24 mouse cellular contexts compared by ENCODE assay signal in the genomic region with DNA sequence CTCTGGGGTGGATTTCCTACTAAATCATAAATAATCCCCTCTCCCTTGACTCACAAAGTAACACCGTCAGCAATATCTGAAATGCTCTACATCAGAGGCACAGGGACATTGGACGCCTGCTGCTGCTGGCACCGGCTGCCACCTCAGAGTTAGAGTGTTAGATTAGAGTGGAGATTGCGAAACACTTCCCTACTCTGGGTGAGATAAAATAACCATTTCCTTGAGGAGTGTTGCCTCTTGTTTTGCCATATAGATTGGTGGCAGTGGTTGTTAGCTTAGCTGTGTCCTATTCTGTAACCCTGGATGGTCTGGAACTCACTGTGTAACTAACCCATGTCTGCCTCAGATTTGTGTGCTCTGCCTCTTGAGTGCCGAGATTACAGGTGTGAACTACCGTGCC. TPM values are rescaled to one million over a fixed set of nuclear protein-coding genes. Genes with fewer than 3 reads are reported as not detected.
DNase-seq lines count a peak whose midpoint lies in the region; ATAC-seq and TF ChIP-seq lines count a peak whose summit lies in the region.
"Had no signal": no experiment of that assay in that cellular context is flagged by ENCODE, and none has a peak within 500 bp of the region (broad histone marks: within the 10 kb centered on the region; RNA-seq: fewer than 3 reads in every experiment).

No protein-coding gene starts in this region.

- peaks cover 13% of the 10 kb centered on the region; the same call in 1 of the 2 replicates for H3K4me1 ChIP-seq in lung, embryonic 14.5 days (ENCODE audit: insufficient read depth)
- H3K4me1 ChIP-seq in lung, postnatal 0 days (ENCODE audit: insufficient read depth, low read depth, low read length), result peaks cover 15% of the 10 kb centered on the region
- peaks cover 18% of the 10 kb centered on the region; the same call in 1 of the 2 replicates for H3K4me1 ChIP-seq in stomach, embryonic 16.5 days (ENCODE audit: control insufficient read depth, insufficient read depth, low read length)
- no peaks in the 10 kb centered on the region for H3K4me1 ChIP-seq in forebrain, embryonic 11.5 days (replicated peaks; ENCODE audit: control insufficient read depth, insufficient read depth, low read length)

- no peaks in the 10 kb centered on the region for H3K9me3 ChIP-seq in lung, embryonic 14.5 days (ENCODE audit: low read depth, low read length)
- no peaks in the 10 kb centered on the region for H3K9me3 ChIP-seq in lung, postnatal 0 days (ENCODE audit: low read length)
- no peaks in the 10 kb centered on the region for H3K9me3 ChIP-seq in stomach, embryonic 16.5 days (replicated peaks; ENCODE audit: control insufficient read depth, low read length)
- H3K9me3 ChIP-seq in forebrain, embryonic 11.5 days (ENCODE audit: control insufficient read depth, low read length), result no peaks in the 10 kb centered on the region

- H3K4me2 ChIP-seq in lung, embryonic 14.5 days, result no peak overlapping the region
- no peak overlapping the region for H3K4me2 ChIP-seq in lung, postnatal 0 days (replicated peaks; ENCODE audit: low read depth, low read length)
- no peak overlapping the region for H3K4me2 ChIP-seq in stomach, embryonic 16.5 days (ENCODE audit: low read depth, low read length)
- no peak overlapping the region for H3K4me2 ChIP-seq in forebrain, embryonic 11.5 days (ENCODE audit: low read depth, low read length, severe bottlenecking)

- H3K27ac ChIP-seq in lung, embryonic 14.5 days (ENCODE audit: low read depth), result no peak overlapping the region
- peak overlapping the region; percentile 14; the same call in 1 of the 2 replicates for H3K27ac ChIP-seq in lung, postnatal 0 days (ENCODE audit: low read length)
- no peak overlapping the region for H3K27ac ChIP-seq in stomach, embryonic 16.5 days (ENCODE audit: low read length)
- H3K27ac ChIP-seq in forebrain, embryonic 11.5 days (ENCODE audit: low read depth, low read length), result no peak overlapping the region
- H3K27ac ChIP-seq: gastrocnemius, adult 2 months had no signal

- no peak overlapping the region for H3K9ac ChIP-seq in lung, embryonic 14.5 days
- H3K9ac ChIP-seq in lung, postnatal 0 days (replicated peaks; ENCODE audit: low read depth), result no peak overlapping the region
- H3K9ac ChIP-seq in stomach, embryonic 16.5 days (ENCODE audit: low read length), result no peak overlapping the region
- no peak overlapping the region for H3K9ac ChIP-seq in forebrain, embryonic 11.5 days (ENCODE audit: low read length)
- H3K9ac ChIP-seq: liver, postnatal 0 days had no signal

- H3K27me3 ChIP-seq in lung, embryonic 14.5 days (ENCODE audit: insufficient read depth, low read length), result no peaks in the 10 kb centered on the region
- H3K27me3 ChIP-seq in lung, postnatal 0 days (replicated peaks; ENCODE audit: insufficient read depth, low read length), result no peaks in the 10 kb centered on the region
- no peaks in the 10 kb centered on the region for H3K27me3 ChIP-seq in stomach, embryonic 16.5 days (ENCODE audit: control insufficient read depth, insufficient read depth, low read length)
- no peaks in the 10 kb centered on the region for H3K27me3 ChIP-seq in forebrain, embryonic 11.5 days (ENCODE audit: control insufficient read depth, insufficient read depth, low read length)
- H3K27me3 ChIP-seq: Patski had no signal

- no peak overlapping the region for H3K4me3 ChIP-seq in lung, embryonic 14.5 days (ENCODE audit: low read depth, low read length)
- no peak overlapping the region for H3K4me3 ChIP-seq in lung, postnatal 0 days (ENCODE audit: low read depth, low read length)
- H3K4me3 ChIP-seq in stomach, embryonic 16.5 days (replicated peaks; ENCODE audit: low read length), result no peak overlapping the region
- no peak overlapping the region for H3K4me3 ChIP-seq in forebrain, embryonic 11.5 days (ENCODE audit: low read depth, low read length)
- H3K4me3 ChIP-seq: gastrocnemius, adult 2 months had no signal

- peak; percentile 53 for DNase-seq in lung, embryonic 14.5 days
- no peak for DNase-seq in lung, postnatal 10 days
- DNase-seq in lung, postnatal 0 days (ENCODE audit: low spot score), result peak; percentile 86
- DNase-seq in forebrain, embryonic 11.5 days (ENCODE audit: low spot score), result no peak
- no peak for DNase-seq in thymus, postnatal 0 days (ENCODE audit: low spot score)
- no peak for DNase-seq in natural killer cell, adult 2 months (ENCODE audit: low spot score in 2 of 2)
- DNase-seq: adrenal gland, postnatal 14 days; cerebellum, adult 11 months; cerebellum, postnatal 10 days; embryo, embryonic 11 days; gastrocnemius, adult 2 months; heart, adult 18-20 months; heart, postnatal 10 days; kidney, adult 2 months; kidney, postnatal 10 days; liver, postnatal 0 days; retina, postnatal 1 day; right cerebral cortex, postnatal 4 days; thymus, postnatal 36 days had no signal

- TF ChIP-seq CTCF in lung, embryonic 14.5 days (IDR thresholded peaks at IDR 0.05; ENCODE audit: low read depth), result no peak
- TF ChIP-seq CTCF in lung, postnatal 0 days (IDR thresholded peaks at IDR 0.05), result no peak

- TF ChIP-seq EP300 in lung, postnatal 0 days (IDR thresholded peaks at IDR 0.05), result peak; percentile 39

- WGBS in lung, embryonic 14.5 days, result 40% methylated on average over 6 of the region's 6 CpGs
- WGBS in lung, postnatal 0 days, result 30% methylated on average over 6 of the region's 6 CpGs
- 61% methylated on average over 6 of the region's 6 CpGs for WGBS in stomach, embryonic 16.5 days
- 93% methylated on average over 6 of the region's 6 CpGs for WGBS in forebrain, embryonic 11.5 days

- no peak; the same call in 1 of the 2 replicates for ATAC-seq in lung, embryonic 14.5 days (ENCODE audit: insufficient read depth)
- peak; percentile 16 to 24; a peak in 1 of 4 replicates for ATAC-seq in hematopoietic stem cell, adult 5-6 weeks (replicated peaks in 1 of 2; ENCODE audit: insufficient read depth in 1 of 2, low FRiP score in 2 of 2, low TSS enrichment in 1 of 2, low read depth in 1 of 2, poor library complexity in 2 of 2, severe bottlenecking in 2 of 2)
- ATAC-seq in lung, postnatal 0 days, result peak; percentile 77
- peak; percentile 30; the same call in 1 of the 2 replicates for ATAC-seq in stomach, embryonic 16.5 days (ENCODE audit: insufficient read depth, low FRiP score)
- ATAC-seq in forebrain, embryonic 11.5 days (replicated peaks; ENCODE audit: low FRiP score), result no peak
- ATAC-seq: hindbrain, embryonic 16.5 days; liver, postnatal 0 days; midbrain, embryonic 16.5 days; Patski had no signal

- 0 out of 2 replicates have a peak, but pooled peaks cover 13% of the 10 kb centered on the region for H3K36me3 ChIP-seq in lung, embryonic 14.5 days (ENCODE audit: insufficient read depth)
- 0 out of 2 replicates have a peak, but pooled peaks cover under 1% of the 10 kb centered on the region for H3K36me3 ChIP-seq in lung, postnatal 0 days (ENCODE audit: insufficient read depth, low read length)
- no peaks in the 10 kb centered on the region for H3K36me3 ChIP-seq in stomach, embryonic 16.5 days (ENCODE audit: control insufficient read depth, insufficient read depth, low read length)
- H3K36me3 ChIP-seq in forebrain, embryonic 11.5 days (ENCODE audit: control insufficient read depth, insufficient read depth, low read length), result peaks cover 17% of the 10 kb centered on the region; the same call in 1 of the 2 replicates

RNA-seq across cellular contexts. Expression of a gene that starts 22.7 kb away (rescaled TPM):
- polyA plus RNA-seq in lung, embryonic 14.5 days (2014; fragmentation: Nextera tagmentation; extraction: Ambion mirVana), result 0.12 TPM in 1 of 2 replicates, not detected in the other
- total RNA-seq in hematopoietic stem cell, adult 5-6 weeks (2017), result not detected in 2 replicates
- 0.45 and 0.77 TPM in 2 replicates for polyA plus RNA-seq in lung, postnatal 0 days (2015; fragmentation: Nextera tagmentation; extraction: Ambion mirVana)
- 3.6 and 4.0 TPM in 2 replicates for polyA plus RNA-seq in stomach, embryonic 16.5 days (2015; fragmentation: Nextera tagmentation; extraction: Ambion mirVana)
- 0.19 TPM in 1 of 2 replicates, not detected in the other for polyA plus RNA-seq in forebrain, embryonic 11.5 days (2014; fragmentation: Nextera tagmentation; extraction: Ambion mirVana)
- 3.0 and 4.0 TPM in 2 replicates for polyA plus RNA-seq in thymus, postnatal 0 days (2015; fragmentation: Nextera tagmentation; extraction: Ambion mirVana)
- polyA plus RNA-seq: midbrain, embryonic 16.5 days; Patski had no signal

RNA-seq across cellular contexts. Expression of a gene that starts 39.2 kb away (rescaled TPM):
- 26.3 and 26.5 TPM in 2 replicates for polyA plus RNA-seq in lung, embryonic 14.5 days (2014; fragmentation: Nextera tagmentation; extraction: Ambion mirVana)
- 12.8 and 25.6 TPM in 2 replicates for total RNA-seq in hematopoietic stem cell, adult 5-6 weeks (2017)
- 7.7 and 9.9 TPM in 2 replicates for polyA plus RNA-seq in lung, postnatal 0 days (2015; fragmentation: Nextera tagmentation; extraction: Ambion mirVana)
- 17.7 and 18.8 TPM in 2 replicates for polyA plus RNA-seq in stomach, embryonic 16.5 days (2015; fragmentation: Nextera tagmentation; extraction: Ambion mirVana)
- 26.3 and 27.3 TPM in 2 replicates for polyA plus RNA-seq in forebrain, embryonic 11.5 days (2014; fragmentation: Nextera tagmentation; extraction: Ambion mirVana)
- 13.9 and 15.5 TPM in 2 replicates for polyA plus RNA-seq in thymus, postnatal 0 days (2015; fragmentation: Nextera tagmentation; extraction: Ambion mirVana)

Comparison
In these comparisons a context has a peak if more than half of its experiments do, and no peak if none do; other contexts are left out.
1. ATAC-seq: peak in hematopoietic stem cell, adult 5-6 weeks (2 of 2), lung, postnatal 0 days (single experiment) and stomach, embryonic 16.5 days (single experiment); none in lung, embryonic 14.5 days (single experiment) and forebrain, embryonic 11.5 days (single experiment).
2. DNase-seq: peak in lung, embryonic 14.5 days (single experiment) and lung, postnatal 0 days (single experiment); none in lung, postnatal 10 days (single experiment), forebrain, embryonic 11.5 days (single experiment), thymus, postnatal 0 days (single experiment) and natural killer cell, adult 2 months (0 of 2).